Mouse (Mus musculus): ENCODE results near the gene Abcb9.

- TF ChIP-seq CTCF (IDR thresholded peaks at IDR 0.05; ENCODE audit: borderline replicate concordance, insufficient read depth, low read length) (no peak), POLR2A (IDR thresholded peaks at IDR 0.05; ENCODE audit: low read depth, low read length) (no peak)
These were observed 2.3 kb downstream of the Abcb9 start for GRCm38 (mm10) chr5:124093120-124093794.
